Mouse (Mus musculus) kidney, embryonic 14.5 days (tissue): ENCODE measurements around the gene Dlk2. TPM values are rescaled to one million over a fixed set of nuclear protein-coding genes. Genes with fewer than 3 reads are reported as not detected.

ENCODE experiments used
- ATAC-seq: fragments of 200-750 bp; cut with Nextera tagmentation; 2 replicates; pipeline ENCODE4 v1.8.0; 2017; ENCODE audit warnings: moderate number of reproducible peaks, mild to moderate bottlenecking, moderate TSS enrichment, moderate library complexity; ENCODE audit not compliant: low FRiP score, low TSS enrichment
- H3K27ac ChIP-seq: fragments of 300-500 bp; sonication (generic); 2 replicates; pipeline ENCODE4 v1.5.1; 2014; ENCODE audit warnings: low read depth, mild to moderate bottlenecking, low read length, moderate library complexity, mixed read lengths
- H3K27me3 ChIP-seq: fragments of 300-500 bp; sonication (generic); 2 replicates; pipeline ENCODE4 v1.6.1; 2014; ENCODE audit warnings: mild to moderate bottlenecking, low read length; ENCODE audit not compliant: control insufficient read depth, insufficient read depth
- H3K36me3 ChIP-seq: fragments of 300-500 bp; sonication (generic); 2 replicates; pipeline ENCODE4 v1.6.1; 2014; ENCODE audit warnings: low read length, mixed read lengths; ENCODE audit not compliant: control insufficient read depth, insufficient read depth
- H3K4me1 ChIP-seq: fragments of 300-500 bp; sonication (generic); 2 replicates; pipeline ENCODE4 v1.6.1; 2014; ENCODE audit warnings: low read length, mixed read lengths; ENCODE audit not compliant: control insufficient read depth, insufficient read depth
- H3K4me2 ChIP-seq: fragments of 300-500 bp; sonication (generic); replicated peaks from 2 replicates; pipeline ENCODE4 v1.6.1; 2014; ENCODE audit warnings: low read depth, mild to moderate bottlenecking, low read length
- H3K4me3 ChIP-seq: fragments of 300-500 bp; sonication (generic); 2 replicates; pipeline ENCODE4 v1.5.1; 2014; ENCODE audit warnings: mild to moderate bottlenecking, low read length
- H3K9ac ChIP-seq: fragments of 300-500 bp; sonication (generic); 2 replicates; pipeline ENCODE4 v1.6.1; 2014; ENCODE audit warnings: low read depth, mild to moderate bottlenecking, low read length, moderate library complexity
- H3K9me3 ChIP-seq: fragments of 300-500 bp; sonication (generic); 2 replicates; pipeline ENCODE4 v1.6.1; 2016; ENCODE audit warnings: low read length; ENCODE audit not compliant: control insufficient read depth
- WGBS: fragments of 180-500 bp; shearing (Covaris S2); extraction: QIAGEN DNeasy Blood & Tissue Kit; methylation state at CpG from one replicate; pipeline ENCODE4 v1.1.7; 2014; 5-methylcytosine and 5-hydroxymethylcytosine counted together
- polyA plus RNA-seq: library from polyadenylated mRNA; unstranded; fragments of >200 nt; fragmentation: Nextera tagmentation; extraction: Ambion mirVana; gene quantifications from 2 replicates; pipeline ENCODE4 v1.2.1, GENCODE M21; 2014

Gene Dlk2
- polyA plus RNA-seq, 1 experiment from 2014 or later, result not detected

DNA sequence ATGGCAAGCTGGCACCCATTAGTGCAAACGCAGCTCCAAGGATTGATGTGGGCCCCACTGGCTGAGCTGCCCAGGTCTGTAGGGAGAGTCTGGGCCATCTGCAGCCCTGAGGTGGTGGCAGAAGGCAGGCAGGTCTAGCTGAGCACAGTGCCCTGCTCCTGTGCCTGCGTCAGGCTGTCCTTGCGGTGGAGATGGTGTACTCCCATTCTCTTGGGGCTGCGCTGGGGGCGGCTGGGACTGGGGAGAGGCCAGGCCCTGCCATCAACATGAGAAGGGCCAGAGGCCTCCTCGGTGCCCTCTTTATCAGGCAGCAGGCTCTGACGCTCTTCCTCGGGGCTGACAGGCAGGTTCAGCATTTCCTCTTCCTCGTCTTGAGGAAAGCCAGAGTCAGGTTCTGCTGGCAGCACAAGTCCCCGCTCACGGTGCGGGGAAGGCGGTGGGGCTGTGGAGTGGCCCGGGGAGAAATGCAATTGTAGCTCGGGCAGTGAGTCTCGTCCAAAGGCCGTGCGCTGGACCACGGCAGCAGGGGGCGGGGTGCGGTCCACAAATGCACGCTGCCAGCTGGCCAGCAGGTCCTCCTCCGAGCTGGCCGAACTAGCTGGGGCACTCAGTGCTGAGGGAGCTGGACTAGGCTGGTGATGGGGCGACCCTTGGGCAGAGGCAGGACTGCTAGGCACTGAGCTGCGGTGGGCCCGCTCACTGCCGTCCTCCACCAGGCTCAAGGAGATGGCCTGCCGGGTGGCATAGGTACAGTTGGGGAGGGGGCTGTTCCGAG lies 38.8 kb upstream of the Dlk2 start:
- H3K4me1 ChIP-seq, result peaks cover 5% of the 10 kb centered on the region; the same call in 1 of the 2 replicates
- H3K9ac ChIP-seq, result no peak overlapping the region
- peaks cover 64% of the 10 kb centered on the region for H3K36me3 ChIP-seq
- no peak overlapping the region for H3K27ac ChIP-seq
- ATAC-seq, result no peak
- peaks cover 13% of the 10 kb centered on the region for H3K27me3 ChIP-seq
- H3K4me2 ChIP-seq, result no peak overlapping the region
- H3K4me3 ChIP-seq, result no peak overlapping the region
- H3K9me3 ChIP-seq, result no peaks in the 10 kb centered on the region
- WGBS, result 77% methylated on average over 30 of the region's 30 CpGs

DNA sequence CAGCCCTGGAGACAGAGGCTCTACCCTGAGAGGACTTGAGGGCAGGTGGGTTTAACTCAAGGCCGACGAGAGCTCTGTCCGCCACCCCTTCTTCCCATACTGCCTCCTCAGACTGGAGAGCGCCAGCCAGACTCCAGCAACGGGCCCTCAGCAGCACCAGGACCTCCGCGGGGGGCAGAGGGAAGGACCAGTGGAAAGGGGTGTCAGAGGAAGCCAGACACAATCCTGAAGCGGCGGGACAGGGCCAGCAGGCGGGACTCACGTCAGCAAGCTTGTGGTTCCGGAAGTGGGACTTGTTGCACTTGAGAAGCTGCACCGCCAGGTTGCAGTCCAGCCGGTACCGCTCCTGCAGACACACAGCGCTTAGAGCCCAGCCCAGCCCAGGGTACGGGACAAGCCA lies 37.5 kb upstream of the Dlk2 start:
- Histone ChIP-seq H3K27ac (no peak overlapping the region), H3K9me3 (no peaks in the 10 kb centered on the region), H3K4me2 (no peak overlapping the region), H3K4me3 (no peak overlapping the region), H3K27me3 (peaks cover 6% of the 10 kb centered on the region; the same call in 1 of the 2 replicates), H3K9ac (no peak overlapping the region), H3K36me3 (peaks cover 77% of the 10 kb centered on the region), H3K4me1 (no peaks in the 10 kb centered on the region)
- no peak for ATAC-seq
- WGBS, result 90% methylated on average over 17 of the region's 17 CpGs

DNA sequence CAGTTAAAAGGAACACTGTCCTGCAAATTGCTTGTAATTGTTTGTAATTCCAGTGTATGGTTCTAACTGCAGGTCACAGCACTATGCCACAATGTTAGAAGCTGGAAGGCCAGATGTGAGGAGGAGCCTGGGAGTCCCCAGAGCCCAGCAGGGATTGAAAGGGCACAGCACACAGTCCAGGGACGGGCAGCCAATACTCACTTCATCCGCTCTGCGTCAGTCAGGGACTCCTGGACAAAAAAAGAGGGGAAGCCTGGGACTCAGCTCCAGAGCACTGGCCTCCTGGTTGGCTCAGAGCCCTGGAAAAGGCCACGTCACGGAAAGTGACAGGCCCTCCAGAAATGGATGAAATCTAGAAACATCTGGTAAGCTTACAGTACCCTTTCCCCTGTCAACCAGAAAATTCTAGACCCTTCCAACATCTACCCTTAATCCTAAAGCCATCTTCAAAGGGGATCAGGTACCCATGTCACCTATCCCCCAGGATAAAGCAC lies 35.0 kb upstream of the Dlk2 start:
- no peak for ATAC-seq
- no peak overlapping the region for H3K4me2 ChIP-seq
- H3K27ac ChIP-seq, result no peak overlapping the region
- peaks cover 7% of the 10 kb centered on the region; the same call in 1 of the 2 replicates for H3K4me1 ChIP-seq
- WGBS, result 97% methylated on average over 5 of the region's 5 CpGs
- no peaks in the 10 kb centered on the region for H3K27me3 ChIP-seq
- H3K36me3 ChIP-seq, result peaks cover 92% of the 10 kb centered on the region
- H3K9ac ChIP-seq, result no peak overlapping the region
- no peak overlapping the region for H3K4me3 ChIP-seq
- no peaks in the 10 kb centered on the region for H3K9me3 ChIP-seq

DNA sequence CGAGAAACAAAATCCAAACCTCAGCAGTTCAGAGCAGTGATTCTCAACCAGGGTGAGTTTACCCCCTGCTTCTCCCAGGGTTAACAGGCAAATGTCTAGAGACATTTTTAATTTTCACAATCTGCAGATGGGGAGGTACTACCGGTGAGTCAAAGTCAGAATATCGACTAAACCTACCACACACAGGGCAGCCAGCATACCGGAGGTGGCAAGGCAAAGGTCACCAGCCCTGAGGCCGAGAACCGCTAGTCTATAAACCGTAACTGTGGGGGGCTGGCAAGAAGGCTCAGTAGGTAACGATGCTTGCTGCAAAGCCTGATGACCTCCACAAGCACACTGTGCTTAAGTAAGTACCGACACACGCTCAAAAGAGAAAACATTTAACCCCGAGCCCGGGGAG lies 31.7 kb upstream of the Dlk2 start:
- Histone ChIP-seq H3K9ac (no peak overlapping the region), H3K4me1 (peaks cover 7% of the 10 kb centered on the region; the same call in 1 of the 2 replicates), H3K27ac (no peak overlapping the region), H3K9me3 (no peaks in the 10 kb centered on the region), H3K36me3 (peaks cover 77% of the 10 kb centered on the region), H3K4me2 (no peak overlapping the region), H3K4me3 (no peak overlapping the region), H3K27me3 (no peaks in the 10 kb centered on the region)
- ATAC-seq, result no peak
- 87% methylated on average over 12 of the region's 12 CpGs for WGBS

DNA sequence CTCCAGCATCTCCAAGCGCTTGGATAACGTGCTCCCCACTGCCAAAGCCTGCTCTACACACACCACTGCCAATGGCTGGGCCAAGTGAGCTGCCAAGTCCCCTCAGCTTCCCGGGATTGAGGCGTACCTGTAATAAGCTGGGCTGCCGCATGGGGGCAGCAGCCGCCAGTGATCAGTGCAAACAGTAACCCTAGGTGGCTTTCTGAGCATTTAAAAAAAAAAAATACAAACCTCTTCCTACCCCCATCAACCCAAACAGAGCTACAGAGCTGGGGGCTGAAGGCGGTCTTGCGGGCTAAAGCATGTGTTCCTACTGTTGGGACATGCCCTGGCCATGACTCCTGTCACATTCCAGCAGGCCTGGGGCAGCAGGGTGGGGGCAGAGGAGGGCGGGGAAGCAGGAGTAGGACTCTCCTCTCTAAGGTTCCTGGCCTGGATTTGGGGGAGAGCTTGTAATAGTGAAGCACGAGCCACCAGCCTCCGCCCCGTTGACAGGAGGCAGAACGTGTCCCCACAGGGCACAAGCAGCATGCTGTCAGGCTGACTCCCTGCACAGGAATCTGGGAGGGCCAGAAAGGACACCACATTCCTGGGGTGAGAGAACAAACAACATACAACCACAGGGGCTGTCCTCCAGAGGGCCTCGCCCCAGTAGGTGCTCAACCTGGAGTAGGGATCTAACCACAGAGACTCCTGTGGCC lies 31.2 kb upstream of the Dlk2 start:
- Histone ChIP-seq H3K4me3 (no peak overlapping the region), H3K27ac (no peak overlapping the region), H3K4me2 (no peak overlapping the region), H3K4me1 (peaks cover 7% of the 10 kb centered on the region; the same call in 1 of the 2 replicates), H3K36me3 (peaks cover 77% of the 10 kb centered on the region), H3K9ac (no peak overlapping the region), H3K27me3 (no peaks in the 10 kb centered on the region), H3K9me3 (no peaks in the 10 kb centered on the region)
- peak; percentile 61; the same call in 1 of the 2 replicates for ATAC-seq
- 21% methylated on average over 14 of the region's 14 CpGs for WGBS

- H3K27ac ChIP-seq, result no peak overlapping the region
- H3K9ac ChIP-seq, result no peak overlapping the region
- H3K9me3 ChIP-seq, result no peaks in the 10 kb centered on the region
- H3K36me3 ChIP-seq, result peaks cover 77% of the 10 kb centered on the region
- WGBS, result 41% methylated on average over 6 of the region's 6 CpGs
- H3K4me2 ChIP-seq, result no peak overlapping the region
- H3K4me1 ChIP-seq, result peaks cover 7% of the 10 kb centered on the region; the same call in 1 of the 2 replicates
- no peak overlapping the region for H3K4me3 ChIP-seq
- ATAC-seq, result no peak
- no peaks in the 10 kb centered on the region for H3K27me3 ChIP-seq
These were observed 30.2 kb upstream of the Dlk2 start for GRCm38 (mm10) chr17:46266986-46267385.

DNA sequence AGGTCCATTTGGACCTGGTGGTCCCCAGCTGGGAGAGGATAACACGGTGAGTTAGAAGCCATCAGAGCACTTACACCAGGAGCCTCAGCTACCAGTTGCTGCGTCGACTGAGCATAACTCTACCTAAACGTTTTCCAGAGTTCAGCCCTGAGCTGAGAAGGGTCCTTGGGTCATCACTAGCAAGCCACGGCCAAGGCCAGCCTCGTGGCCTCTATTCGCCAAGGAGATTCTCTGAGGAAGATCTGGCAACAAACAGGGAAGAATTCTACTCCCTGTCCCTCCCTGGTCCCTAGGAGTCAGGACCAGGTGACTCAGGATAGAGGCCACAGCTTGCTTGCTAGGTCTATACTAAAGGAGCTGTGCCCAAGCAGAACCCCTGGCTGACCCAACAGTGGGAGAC lies 29.7 kb upstream of the Dlk2 start:
- WGBS, result 81% methylated on average over 7 of the region's 7 CpGs
- no peak overlapping the region for H3K4me3 ChIP-seq

DNA sequence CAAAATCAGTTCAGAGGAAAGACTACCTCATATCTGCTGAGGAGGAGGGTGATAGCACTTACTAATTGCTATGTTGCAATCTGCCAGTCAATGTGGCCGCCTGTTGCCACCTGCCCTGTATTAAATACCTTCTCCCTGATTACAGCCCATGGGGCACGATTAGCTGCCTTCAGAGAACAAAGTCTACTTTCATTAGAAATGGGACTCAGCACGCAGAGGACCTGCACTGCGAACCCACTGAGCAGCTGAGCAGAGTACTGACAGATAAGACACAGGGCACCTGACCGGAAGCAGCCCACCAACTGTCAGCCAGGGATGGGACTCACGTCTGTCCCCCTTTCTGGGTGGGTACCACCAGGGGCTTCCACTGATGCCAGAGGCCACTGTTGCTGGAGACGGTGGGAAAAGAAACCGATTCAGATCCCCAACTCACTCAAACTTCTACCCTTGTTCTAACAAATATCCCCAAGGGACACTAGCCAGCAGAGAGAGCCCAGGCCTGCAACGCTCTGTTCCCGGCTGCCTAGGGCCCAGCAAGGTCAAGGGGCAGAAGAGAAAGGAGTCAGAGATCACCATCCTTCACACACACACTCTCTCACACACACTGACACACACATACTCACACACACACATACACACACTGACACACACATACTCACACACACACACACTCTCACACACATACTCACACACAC lies 29.0 kb upstream of the Dlk2 start:
- Histone ChIP-seq H3K4me2 (no peak overlapping the region), H3K4me1 (peaks cover 7% of the 10 kb centered on the region; the same call in 1 of the 2 replicates), H3K4me3 (no peak overlapping the region), H3K9ac (no peak overlapping the region; the same call in 1 of the 2 replicates), H3K36me3 (peaks cover 68% of the 10 kb centered on the region), H3K9me3 (no peaks in the 10 kb centered on the region), H3K27ac (no peak overlapping the region), H3K27me3 (no peaks in the 10 kb centered on the region)
- ATAC-seq, result no peak
- 81% methylated on average over 10 of the region's 10 CpGs for WGBS

More for the DNA sequence above, 29.7 kb upstream of the Dlk2 start:
- H3K4me1 ChIP-seq, result peaks cover 7% of the 10 kb centered on the region; the same call in 1 of the 2 replicates
- no peaks in the 10 kb centered on the region for H3K27me3 ChIP-seq
- peak overlapping the region; percentile 7; the same call in 1 of the 2 replicates for H3K9ac ChIP-seq
- ATAC-seq, result no peak
- H3K27ac ChIP-seq, result no peak overlapping the region
- no peaks in the 10 kb centered on the region for H3K9me3 ChIP-seq
- H3K4me2 ChIP-seq, result no peak overlapping the region
- peaks cover 75% of the 10 kb centered on the region for H3K36me3 ChIP-seq
